Mouse (Mus musculus) heart, adult 2 months (tissue): ENCODE results near the gene Rnf10. TPM values are rescaled to one million over a fixed set of nuclear protein-coding genes. Genes with fewer than 3 reads are reported as not detected.

Source experiments
- DNase-seq, 2 experiments: peaks; one replicate each; pipeline ENCODE4 v3.0.0; 2021
- H3K27ac ChIP-seq: fragments of 200-600 bp; 2 replicates; pipeline ENCODE4 v1.8.1; 2022
- H3K27me3 ChIP-seq: fragments of 200-500 bp; 2 replicates; pipeline ENCODE4 v1.6.1; 2012; ENCODE audit warnings: mild to moderate bottlenecking, low read length, inconsistent platforms, mixed read lengths; ENCODE audit not compliant: control insufficient read depth, insufficient read depth
- H3K36me3 ChIP-seq: fragments of 200-500 bp; 2 replicates; pipeline ENCODE4 v1.6.1; 2012; ENCODE audit warnings: low read length, inconsistent platforms; ENCODE audit not compliant: control insufficient read depth, insufficient read depth
- H3K4me1 ChIP-seq: fragments of 200-500 bp; 2 replicates; pipeline ENCODE4 v1.6.1; 2011; ENCODE audit warnings: low read length; ENCODE audit not compliant: control insufficient read depth, insufficient read depth
- H3K4me3 ChIP-seq: fragments of 200-600 bp; 2 replicates; pipeline ENCODE4 v1.8.1; 2022
- H3K79me2 ChIP-seq: fragments of 200-500 bp; replicated peaks from 2 replicates; pipeline ENCODE4 v1.6.1; 2012; ENCODE audit warnings: mild to moderate bottlenecking, inconsistent platforms, low read length, moderate library complexity, mixed read lengths; ENCODE audit not compliant: control insufficient read depth, insufficient read depth
- H3K9ac ChIP-seq: fragments of 200-500 bp; 2 replicates; pipeline ENCODE4 v1.6.1; 2012; ENCODE audit warnings: low read depth, mild to moderate bottlenecking, control low read depth, inconsistent platforms, low read length, mixed read lengths
- CTCF ChIP-seq: fragments of 200-600 bp; IDR thresholded peaks from 2 replicates; pipeline ENCODE4 v1.8.1; 2022; ENCODE audit warnings: antibody characterized with exemption, mild to moderate bottlenecking, moderate library complexity
- EP300 ChIP-seq: fragments of 200-500 bp; IDR thresholded peaks from 2 replicates; pipeline ENCODE4 v1.6.1; 2011; ENCODE audit warnings: low read depth, low read length, control low read depth; ENCODE audit not compliant: insufficient read depth
- POLR2A ChIP-seq: fragments of 200-500 bp; IDR thresholded peaks from 2 replicates; pipeline ENCODE4 v1.6.1; 2011; ENCODE audit warnings: mild to moderate bottlenecking, low read depth, low read length, control low read depth; ENCODE audit not compliant: insufficient read depth
- whole genome bisulfite sequencing: fragments of 180-500 bp; shearing (Covaris S2); methylation state at CpG from one replicate; pipeline ENCODE4 v1.1.7; 2018; 5-methylcytosine and 5-hydroxymethylcytosine counted together
- intact Hi-C: fragments of 180-260 bp; cut with DNase I; formaldehyde crosslinking; loops from one replicate; pipeline ENCODE4 v1.15.1; 2025
- polyA plus RNA-seq: library from polyadenylated mRNA; depleted of rRNA; stranded (reverse); fragments of >200 nt; gene quantifications from 2 replicates; pipeline ENCODE4 v1.2.3, GENCODE M21; 2012
- total RNA-seq, 2 experiments: library from RNA; stranded (reverse); gene quantifications; 2 replicates each; pipeline ENCODE4 v1.2.3; 2021

The Rnf10 gene
- total and polyA plus RNA-seq, 3 experiments = 175 to 397 (median 391) TPM

- Histone ChIP-seq H3K27ac (peak overlapping the region; percentile 89), H3K36me3 (peaks cover 12% of the 10 kb centered on the region), H3K9ac (peak overlapping the region; percentile 94), H3K79me2 (no peaks in the 10 kb centered on the region), H3K27me3 (no peaks in the 10 kb centered on the region), H3K4me1 (peaks cover 2% of the 10 kb centered on the region; the same call in 1 of the 2 replicates), H3K4me3 (peak overlapping the region; percentile 96)
- whole genome bisulfite sequencing = 1% methylated on average over 46 of the region's 46 CpGs
- TF ChIP-seq CTCF (peak; percentile 45), POLR2A (no peak), EP300 (no peak)
- intact Hi-C loops = loop anchor here (2.0 kb wide), 5 partner anchors 19 to 49 kb away; partner anchors contain the start of genes Cox6a1, Rnf10 and Srsf9
- peak in 1 of 2 experiments; percentile 72 for DNase-seq
Measured at GRCm38 (mm10) chr5:115300035-115300744, 27.5 kb upstream of the Rnf10 start.

DNA sequence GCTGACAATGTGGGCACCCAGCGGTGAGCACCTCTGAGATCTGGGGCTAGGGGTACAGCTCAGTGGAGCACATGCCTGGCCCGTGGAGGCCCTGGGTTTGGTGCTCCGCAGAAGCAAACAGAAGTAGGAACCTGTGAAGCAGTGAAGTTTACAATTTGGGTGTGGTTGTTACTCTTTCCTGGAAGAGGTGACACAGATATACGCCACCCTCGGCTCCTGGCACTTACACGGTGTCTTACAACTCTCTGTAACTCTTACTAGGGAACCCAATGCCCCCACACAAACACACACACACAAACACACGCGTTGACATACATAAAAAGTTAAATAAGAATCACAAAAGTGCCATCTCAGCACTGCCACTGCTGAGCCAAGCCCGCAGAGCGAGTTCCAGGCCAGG is 23.6 kb upstream of the Rnf10 start:
- TF ChIP-seq CTCF (no peak), POLR2A (no peak), EP300 (no peak)
- WGBS = 79% methylated on average over 10 of the region's 10 CpGs
- peaks cover 12% of the 10 kb centered on the region for H3K36me3 ChIP-seq

DNA sequence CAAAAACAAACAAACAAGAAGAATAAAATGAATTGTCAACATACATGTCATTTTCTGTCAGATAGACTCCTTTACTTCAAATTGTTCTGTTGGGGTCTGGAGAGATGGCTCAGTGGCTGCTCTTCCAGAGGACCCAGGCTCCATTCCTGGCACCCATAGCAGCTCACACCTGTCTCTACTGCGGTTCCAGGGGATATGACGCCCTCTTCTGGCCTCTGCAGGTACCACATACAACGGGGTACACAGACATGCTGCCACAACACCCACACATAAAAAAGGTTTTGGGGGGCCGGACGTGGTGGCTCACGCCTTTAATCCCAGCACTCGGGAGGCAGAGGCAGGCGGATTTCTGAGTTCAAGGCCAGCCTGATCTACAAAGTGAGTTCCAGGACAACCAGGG is 21.5 kb upstream of the Rnf10 start:
- no peak overlapping the region for H3K27ac ChIP-seq
- peaks cover 9% of the 10 kb centered on the region for H3K36me3 ChIP-seq
- H3K9ac ChIP-seq = no peak overlapping the region
- intact Hi-C loops = loop anchor here (5.0 to 10.0 kb wide), 2 partner anchors 47 to 151 kb away; no protein-coding TSS in a partner anchor
- TF ChIP-seq EP300 (no peak), CTCF (peak; percentile 40)
- peaks cover 2% of the 10 kb centered on the region; the same call in 1 of the 2 replicates for H3K4me1 ChIP-seq
- H3K79me2 ChIP-seq = no peaks in the 10 kb centered on the region
- no peaks in the 10 kb centered on the region for H3K27me3 ChIP-seq
- no peak overlapping the region for H3K4me3 ChIP-seq
- 93% methylated on average over 8 of the region's 8 CpGs for WGBS
- DNase-seq = no peak

More for the DNA sequence above, 23.6 kb upstream of the Rnf10 start:
- no peak for DNase-seq
- H3K27ac ChIP-seq = no peak overlapping the region
- no peaks in the 10 kb centered on the region for H3K27me3 ChIP-seq
- peaks cover 2% of the 10 kb centered on the region; the same call in 1 of the 2 replicates for H3K4me1 ChIP-seq
- H3K9ac ChIP-seq = no peak overlapping the region
- no peaks in the 10 kb centered on the region for H3K79me2 ChIP-seq
- intact Hi-C loops = loop anchor here (10.0 kb wide), 1 partner anchor 148 kb away; no protein-coding TSS in a partner anchor
- H3K4me3 ChIP-seq = no peak overlapping the region

GRCm38 (mm10) chr5:115284735-115285134 is 12.0 kb upstream of the Rnf10 start:
- no peak overlapping the region for H3K27ac ChIP-seq
- peaks cover 2% of the 10 kb centered on the region for H3K79me2 ChIP-seq
- H3K4me1 ChIP-seq = peaks cover 4% of the 10 kb centered on the region; the same call in 1 of the 2 replicates
- TF ChIP-seq EP300 (no peak), CTCF (peak; percentile 49)
- no peaks in the 10 kb centered on the region for H3K36me3 ChIP-seq
- no peaks in the 10 kb centered on the region for H3K27me3 ChIP-seq
- H3K9ac ChIP-seq = no peak overlapping the region
- intact Hi-C loops = loop anchor here (5.0 kb wide), 1 partner anchor 58 kb away; the partner anchor contains the start of genes Gatc and Triap1
- no peak overlapping the region for H3K4me3 ChIP-seq
- WGBS = 89% methylated on average over 3 of the region's 3 CpGs
- no peak for DNase-seq

- Histone ChIP-seq H3K4me1 (peaks cover 4% of the 10 kb centered on the region; the same call in 1 of the 2 replicates), H3K4me3 (peak overlapping the region; percentile 93), H3K79me2 (peaks cover 2% of the 10 kb centered on the region; the same call in 1 of the 2 replicates), H3K9ac (peak overlapping the region; percentile 95), H3K27me3 (no peaks in the 10 kb centered on the region), H3K27ac (peak overlapping the region; percentile 85), H3K36me3 (no peaks in the 10 kb centered on the region)
- WGBS = 4% methylated on average over 17 of the region's 17 CpGs
- no peak for DNase-seq
- TF ChIP-seq EP300 = no peak
- no peak for TF ChIP-seq POLR2A
- TF ChIP-seq CTCF = no peak
- intact Hi-C loops = loop anchor here (2.0 to 5.0 kb wide), 2 partner anchors 21 to 62 kb away; partner anchors contain the start of genes Dynll1, Gatc and Triap1
Measured at GRCm38 (mm10) chr5:115280050-115280687, 7.5 kb upstream of the Rnf10 start.
